Mouse (Mus musculus) heart, embryonic 11.5 days (tissue): ENCODE measurements around the gene Eif3l. TPM values are rescaled to one million over a fixed set of nuclear protein-coding genes. Genes with fewer than 3 reads are reported as not detected.

Experiments used
- ATAC-seq: fragments of 200-750 bp; cut with Nextera tagmentation; replicated peaks from 2 replicates; pipeline ENCODE4 v1.8.0; 2017; ENCODE audit warnings: moderate library complexity; ENCODE audit not compliant: insufficient number of reproducible peaks, low FRiP score, low TSS enrichment
- H3K27ac ChIP-seq: fragments of 300-500 bp; sonication (generic); 2 replicates; pipeline ENCODE4 v1.5.1; 2014; ENCODE audit warnings: mild to moderate bottlenecking, low read depth, low read length
- H3K27me3 ChIP-seq: fragments of 300-500 bp; sonication (generic); 2 replicates; pipeline ENCODE4 v1.6.1; 2014; ENCODE audit warnings: mild to moderate bottlenecking, low read length, mixed read lengths; ENCODE audit not compliant: control insufficient read depth, insufficient read depth
- H3K36me3 ChIP-seq: fragments of 300-500 bp; sonication (generic); 2 replicates; pipeline ENCODE4 v1.6.1; 2014; ENCODE audit warnings: mild to moderate bottlenecking, low read length, moderate library complexity, mixed read lengths; ENCODE audit not compliant: control insufficient read depth, insufficient read depth
- H3K4me1 ChIP-seq: fragments of 300-500 bp; sonication (generic); 2 replicates; pipeline ENCODE4 v1.6.1; 2014; ENCODE audit warnings: low read length; ENCODE audit not compliant: control insufficient read depth, insufficient read depth
- H3K4me2 ChIP-seq: fragments of 300-500 bp; sonication (generic); 2 replicates; pipeline ENCODE4 v1.6.1; 2014; ENCODE audit warnings: mild to moderate bottlenecking, moderate library complexity
- H3K4me3 ChIP-seq: fragments of 300-500 bp; sonication (generic); 2 replicates; pipeline ENCODE4 v1.5.1; 2014; ENCODE audit warnings: low read depth, low read length
- H3K9ac ChIP-seq: fragments of 300-500 bp; sonication (generic); 2 replicates; pipeline ENCODE4 v1.6.1; 2014; ENCODE audit warnings: mild to moderate bottlenecking, low read depth, low read length, moderate library complexity
- H3K9me3 ChIP-seq: fragments of 300-500 bp; sonication (generic); replicated peaks from 2 replicates; pipeline ENCODE4 v1.6.1; 2016; ENCODE audit warnings: low read length; ENCODE audit not compliant: control insufficient read depth
- WGBS: fragments of 180-500 bp; shearing (Covaris S2); extraction: QIAGEN DNeasy Blood & Tissue Kit; methylation state at CpG from one replicate; pipeline ENCODE4 v1.1.7; 2014; ENCODE audit not compliant: insufficient replicate concordance; 5-methylcytosine and 5-hydroxymethylcytosine counted together
- polyA plus RNA-seq: library from polyadenylated mRNA; unstranded; fragments of >200 nt; fragmentation: Nextera tagmentation; extraction: Ambion mirVana; gene quantifications from 2 replicates; pipeline ENCODE4 v1.2.1, GENCODE M21; 2014

Eif3l gene
- polyA plus RNA-seq, 1 experiment from 2014 or later: 166 TPM

DNA sequence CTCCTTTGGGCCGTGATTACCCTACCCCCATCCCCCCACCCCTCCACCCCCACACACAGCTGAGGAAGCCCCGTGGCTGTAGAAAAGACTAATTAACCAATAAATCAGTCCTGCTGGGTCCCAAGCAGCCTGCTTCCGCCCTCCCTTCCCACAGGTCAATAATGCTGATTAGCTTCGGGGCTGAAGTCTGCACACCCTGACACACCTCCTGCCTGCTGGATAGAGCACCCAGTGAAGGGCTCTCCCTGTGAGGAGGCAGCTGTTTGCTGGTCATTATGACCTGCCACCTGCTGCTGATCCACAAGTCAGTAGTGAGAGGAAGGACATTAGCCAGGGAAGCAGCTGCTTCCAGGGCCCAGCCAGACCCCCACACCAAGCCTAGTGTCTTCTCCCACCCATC lies 30.1 kb upstream of the Eif3l start:
- WGBS: 23% methylated on average over 4 of the region's 4 CpGs
- Histone ChIP-seq H3K4me1 (peaks cover 14% of the 10 kb centered on the region), H3K4me3 (no peak overlapping the region), H3K27me3 (peaks cover 50% of the 10 kb centered on the region), H3K9ac (no peak overlapping the region), H3K9me3 (no peaks in the 10 kb centered on the region), H3K27ac (no peak overlapping the region), H3K4me2 (no peak overlapping the region), H3K36me3 (no peaks in the 10 kb centered on the region)
- no peak for ATAC-seq

DNA sequence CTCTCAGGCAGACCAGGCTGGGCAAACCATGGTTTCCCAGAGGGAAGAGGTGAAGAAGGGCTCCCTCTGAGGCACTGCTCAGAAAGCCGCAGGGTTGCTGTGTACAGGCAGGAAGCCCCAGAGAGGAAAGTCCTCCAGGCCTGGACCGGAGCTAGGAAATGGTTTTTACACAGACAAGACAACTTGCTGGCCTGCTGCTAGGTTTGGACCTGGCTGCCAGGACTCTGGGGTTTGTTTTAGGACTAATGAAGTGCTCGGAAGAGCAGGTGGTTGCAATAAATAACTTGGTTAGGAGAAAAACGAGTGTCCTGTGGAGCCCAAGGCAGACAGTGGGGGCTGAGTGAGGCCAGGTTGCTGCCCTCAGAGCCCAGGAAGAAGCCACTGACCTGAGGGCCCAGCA lies 26.8 kb upstream of the Eif3l start:
- H3K27me3 ChIP-seq: peaks cover 17% of the 10 kb centered on the region
- no peak overlapping the region for H3K27ac ChIP-seq
- no peaks in the 10 kb centered on the region for H3K9me3 ChIP-seq
- H3K36me3 ChIP-seq: no peaks in the 10 kb centered on the region
- H3K4me3 ChIP-seq: no peak overlapping the region
- H3K9ac ChIP-seq: no peak overlapping the region
- WGBS: 80% methylated on average over 4 of the region's 4 CpGs
- H3K4me1 ChIP-seq: peaks cover 1% of the 10 kb centered on the region
- no peak overlapping the region for H3K4me2 ChIP-seq
- ATAC-seq: no peak

DNA sequence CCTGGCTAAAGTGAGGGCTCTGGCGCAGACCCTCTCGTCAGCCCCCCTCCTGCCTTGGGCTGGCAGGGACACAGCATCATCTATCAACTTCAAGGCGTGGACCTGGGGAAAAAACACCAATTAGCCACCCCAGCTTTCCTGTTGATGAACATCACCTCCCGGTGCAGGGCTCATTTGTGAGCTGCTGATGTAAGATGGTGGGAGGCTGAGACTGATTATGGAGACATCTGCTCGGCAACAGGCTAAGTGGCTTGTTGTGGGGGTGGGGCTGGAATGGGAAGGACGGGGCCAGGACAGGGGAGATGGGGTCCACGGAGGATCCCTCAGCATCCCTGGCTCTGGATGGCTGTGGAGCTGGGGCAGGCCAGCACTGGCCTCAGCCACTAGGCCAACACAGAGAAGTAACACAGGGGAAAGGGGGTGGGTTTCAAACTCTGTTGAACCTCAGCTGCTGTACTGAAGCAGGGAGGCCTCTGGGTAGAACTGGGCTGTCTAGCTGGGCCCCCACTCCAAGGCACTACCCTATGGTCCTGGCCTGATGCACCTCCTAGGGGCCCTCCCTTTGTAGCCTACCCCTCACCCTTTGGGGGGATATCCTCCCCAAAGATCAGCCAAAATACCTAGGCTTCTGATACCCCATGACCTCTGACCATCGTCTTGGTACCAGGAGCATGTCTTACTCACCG lies 24.7 kb upstream of the Eif3l start:
- 58% methylated on average over 9 of the region's 9 CpGs for WGBS
- H3K36me3 ChIP-seq: peaks cover 15% of the 10 kb centered on the region
- ATAC-seq: 0 out of 2 replicates have a peak, but pooled peaks have one; percentile 36
- no peaks in the 10 kb centered on the region for H3K4me1 ChIP-seq
- H3K9ac ChIP-seq: no peak overlapping the region
- H3K27me3 ChIP-seq: peaks cover 3% of the 10 kb centered on the region; the same call in 1 of the 2 replicates
- H3K27ac ChIP-seq: no peak overlapping the region
- no peak overlapping the region for H3K4me2 ChIP-seq
- H3K4me3 ChIP-seq: no peak overlapping the region
- no peaks in the 10 kb centered on the region for H3K9me3 ChIP-seq

DNA sequence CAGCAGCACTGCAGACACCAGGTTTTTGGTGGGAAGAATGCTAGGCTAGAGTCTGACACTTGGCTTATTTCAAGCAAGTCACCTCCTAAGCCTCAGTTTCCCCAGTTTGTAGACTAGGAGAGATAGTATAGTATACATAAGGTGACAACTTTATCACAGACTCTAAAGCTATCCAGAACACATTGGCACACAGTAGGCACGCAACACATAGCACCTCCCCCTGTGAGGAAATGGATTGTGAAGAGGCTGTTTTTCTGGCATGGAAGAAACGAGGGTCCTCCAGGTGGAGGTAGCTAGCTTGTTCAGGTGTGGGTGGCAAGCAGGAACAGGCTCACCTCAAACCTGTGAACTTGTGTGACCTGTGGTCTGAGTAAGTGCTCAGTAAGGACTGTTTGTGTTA lies 24.0 kb upstream of the Eif3l start:
- no peaks in the 10 kb centered on the region for H3K4me1 ChIP-seq
- no peak overlapping the region for H3K4me3 ChIP-seq
- ATAC-seq: no peak
- no peak overlapping the region for H3K9ac ChIP-seq
- 76% methylated on average over 2 of the region's 2 CpGs for WGBS
- no peaks in the 10 kb centered on the region for H3K27me3 ChIP-seq
- no peak overlapping the region for H3K4me2 ChIP-seq
- H3K27ac ChIP-seq: no peak overlapping the region
- H3K36me3 ChIP-seq: peaks cover 22% of the 10 kb centered on the region
- H3K9me3 ChIP-seq: no peaks in the 10 kb centered on the region

DNA sequence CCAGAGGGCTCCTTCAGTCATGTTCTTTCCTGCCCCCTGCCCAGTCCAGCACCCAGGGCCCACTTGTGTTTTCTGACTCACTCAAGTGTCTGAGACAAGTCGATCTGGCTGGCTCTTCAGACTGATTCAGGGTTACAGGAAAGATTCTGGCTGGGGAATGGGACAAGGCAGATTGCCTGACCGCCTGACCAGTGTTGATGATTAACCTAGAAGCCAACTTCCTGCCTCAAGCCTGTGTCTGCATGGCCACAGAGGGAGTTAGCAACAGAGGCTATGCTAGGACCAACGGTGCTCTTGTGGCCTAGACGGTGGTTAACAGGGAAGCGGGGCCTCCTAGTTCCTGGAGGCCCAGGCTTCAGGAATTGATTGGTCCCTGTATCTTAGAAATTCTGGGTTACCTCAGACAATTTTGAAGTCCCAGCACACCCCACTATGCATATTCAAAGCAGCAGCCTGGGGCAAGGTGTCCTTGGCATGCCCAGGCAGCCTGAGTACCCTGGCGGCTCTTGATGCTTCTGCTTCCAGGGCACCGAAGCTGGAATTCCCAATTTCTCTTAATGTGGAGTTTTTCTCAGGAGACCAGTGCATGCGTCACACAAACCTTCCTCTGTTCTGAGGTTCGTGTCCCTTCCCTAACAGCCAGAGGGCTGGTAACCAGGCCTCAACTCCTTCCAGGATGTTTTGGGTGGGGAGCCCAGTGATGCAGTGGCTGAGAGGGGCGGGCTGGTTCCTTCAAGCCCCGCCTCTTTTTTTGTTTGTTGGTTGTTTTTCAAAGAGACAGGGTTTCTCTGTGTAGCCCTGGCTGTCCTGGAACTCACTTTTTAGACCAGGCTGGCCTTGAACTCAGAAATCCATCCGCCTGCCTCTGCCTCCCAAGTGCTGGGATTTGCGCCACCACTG lies 23.3 kb upstream of the Eif3l start:
- no peak overlapping the region for H3K27ac ChIP-seq

DNA sequence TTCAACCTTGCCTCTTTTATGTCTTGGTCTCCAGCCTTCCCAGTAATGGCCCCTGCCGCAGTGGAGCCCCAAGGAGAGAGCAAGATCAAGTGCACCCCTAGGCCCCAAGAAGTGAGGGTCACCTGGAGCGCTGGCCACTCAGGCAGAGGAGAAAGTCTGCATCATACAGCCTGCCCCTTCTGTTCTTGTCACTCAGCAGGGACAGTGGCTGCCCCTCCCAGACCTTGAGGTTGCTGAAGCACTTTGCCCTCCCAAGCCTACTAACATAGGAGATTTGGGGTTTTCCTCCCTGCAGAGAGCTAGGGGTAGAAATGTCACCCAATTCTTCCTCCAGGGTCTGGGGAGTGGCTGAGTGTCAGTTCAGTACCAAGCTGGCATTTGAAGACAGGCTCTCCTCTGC lies 22.6 kb upstream of the Eif3l start:
- H3K36me3 ChIP-seq: peaks cover 32% of the 10 kb centered on the region
- no peak overlapping the region for H3K4me2 ChIP-seq
- H3K27ac ChIP-seq: no peak overlapping the region
- no peaks in the 10 kb centered on the region for H3K9me3 ChIP-seq
- no peak for ATAC-seq
- 79% methylated on average over 2 of the region's 2 CpGs for WGBS
- H3K4me3 ChIP-seq: no peak overlapping the region
- H3K27me3 ChIP-seq: no peaks in the 10 kb centered on the region
- no peak overlapping the region for H3K9ac ChIP-seq
- H3K4me1 ChIP-seq: no peaks in the 10 kb centered on the region

More for the DNA sequence above, 23.3 kb upstream of the Eif3l start:
- Histone ChIP-seq H3K4me1 (no peaks in the 10 kb centered on the region), H3K4me3 (no peak overlapping the region), H3K36me3 (peaks cover 29% of the 10 kb centered on the region), H3K4me2 (no peak overlapping the region), H3K27me3 (no peaks in the 10 kb centered on the region), H3K9me3 (no peaks in the 10 kb centered on the region), H3K9ac (no peak overlapping the region)
- WGBS: 65% methylated on average over 13 of the region's 13 CpGs
- ATAC-seq: no peak

DNA sequence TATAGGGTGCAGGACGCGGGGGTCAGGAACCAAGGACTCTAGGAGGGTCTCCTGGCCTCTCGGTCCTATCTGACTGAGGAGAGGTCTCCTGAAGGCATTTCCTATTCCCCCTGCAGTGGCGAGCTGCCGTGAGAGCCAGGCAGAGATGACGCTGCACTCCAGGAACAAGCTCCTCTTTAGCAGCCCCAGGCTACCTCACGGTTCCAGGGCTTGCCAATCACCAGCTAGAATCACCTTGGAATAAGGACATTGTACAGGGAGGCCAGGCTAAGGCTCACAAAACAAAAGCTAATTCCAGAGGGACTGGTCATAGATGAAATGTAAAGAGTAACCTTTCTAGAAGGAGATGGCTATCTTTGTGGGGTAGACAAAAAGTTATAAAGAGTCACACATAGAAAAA lies 18.4 kb upstream of the Eif3l start:
- H3K27ac ChIP-seq: no peak overlapping the region
- H3K4me2 ChIP-seq: no peak overlapping the region
- H3K4me1 ChIP-seq: peaks cover 2% of the 10 kb centered on the region; the same call in 1 of the 2 replicates
- peaks cover 49% of the 10 kb centered on the region for H3K36me3 ChIP-seq
- 86% methylated on average over 7 of the region's 7 CpGs for WGBS
- ATAC-seq: no peak
- no peaks in the 10 kb centered on the region for H3K9me3 ChIP-seq
- H3K4me3 ChIP-seq: no peak overlapping the region
- no peak overlapping the region for H3K9ac ChIP-seq
- H3K27me3 ChIP-seq: no peaks in the 10 kb centered on the region

DNA sequence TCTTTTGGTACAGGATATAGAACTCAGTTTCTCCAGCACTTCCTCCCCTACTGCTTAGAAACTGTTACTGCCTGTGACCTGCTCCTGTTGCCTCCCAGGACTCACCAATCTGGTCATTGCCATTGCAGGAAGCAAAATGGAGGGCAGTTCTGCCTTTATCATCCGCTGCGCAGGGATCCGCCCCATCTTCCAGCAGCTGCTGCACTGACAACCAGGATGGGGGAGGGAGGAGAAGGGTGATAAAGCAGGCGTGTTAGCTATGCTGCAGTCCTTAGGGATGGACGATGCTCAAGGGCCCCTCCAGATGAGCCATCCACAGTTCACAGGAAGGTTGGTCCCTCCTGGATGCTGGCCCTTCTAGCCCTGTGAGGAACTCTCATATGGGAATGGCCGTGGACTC lies 17.1 kb upstream of the Eif3l start:
- Histone ChIP-seq H3K4me2 (no peak overlapping the region), H3K4me3 (no peak overlapping the region), H3K9me3 (no peaks in the 10 kb centered on the region), H3K27ac (no peak overlapping the region), H3K9ac (no peak overlapping the region), H3K27me3 (no peaks in the 10 kb centered on the region), H3K4me1 (peaks cover 7% of the 10 kb centered on the region; the same call in 1 of the 2 replicates), H3K36me3 (peaks cover 49% of the 10 kb centered on the region)
- no peak for ATAC-seq
- 68% methylated on average over 6 of the region's 6 CpGs for WGBS
